Mouse (Mus musculus) testis, adult 2 months (tissue): ENCODE data around the gene Ext2.

Experiments
- CTCF ChIP-seq: fragments of 200-500 bp; IDR thresholded peaks from 2 replicates; pipeline ENCODE4 v1.5.1; 2012; ENCODE audit warnings: low read depth, mild to moderate bottlenecking, inconsistent platforms, low read length, moderate library complexity; ENCODE audit not compliant: control insufficient read depth, insufficient read depth, insufficient replicate concordance
- POLR2A ChIP-seq: fragments of 200-500 bp; IDR thresholded peaks from 2 replicates; pipeline ENCODE4 v1.6.1; 2012; ENCODE audit warnings: low read depth, mild to moderate bottlenecking, inconsistent platforms, low read length, moderate library complexity; ENCODE audit not compliant: control insufficient read depth

DNA sequence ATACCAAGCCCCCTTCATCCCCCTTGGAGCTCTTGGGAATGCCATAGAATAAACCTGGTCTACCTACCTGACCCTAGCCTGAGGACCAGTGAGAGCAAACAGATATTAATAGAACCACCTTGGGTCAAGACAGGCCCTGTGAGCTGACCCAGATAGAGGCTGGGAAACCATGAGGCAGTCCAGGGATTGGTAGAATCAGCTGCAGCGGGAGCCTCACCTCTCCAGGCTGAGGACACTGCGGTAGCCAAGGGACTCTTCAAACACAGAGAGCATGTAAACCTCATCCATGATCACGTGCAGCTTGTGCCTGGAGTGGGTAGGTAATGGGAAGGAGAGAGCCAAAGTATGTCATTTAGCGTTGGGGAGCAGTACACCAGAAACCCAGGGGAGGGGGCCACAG, 16.6 kb upstream of the Ext2 start:
- TF ChIP-seq CTCF = no peak
- no peak for TF ChIP-seq POLR2A
